Mouse (Mus musculus) small intestine, adult 2 months (tissue): ENCODE measurements around the gene Lonp1.

Source experiments
- CTCF ChIP-seq: fragments of 200-500 bp; IDR thresholded peaks from 2 replicates; pipeline ENCODE4 v1.5.1; 2012; ENCODE audit warnings: low read depth, mild to moderate bottlenecking, control low read depth, inconsistent platforms, low read length, moderate library complexity, mixed read lengths; ENCODE audit not compliant: insufficient replicate concordance, insufficient read length; ENCODE audit errors: extremely low read depth
- POLR2A ChIP-seq: fragments of 200-500 bp; IDR thresholded peaks from 2 replicates; pipeline ENCODE4 v1.6.1; 2012; ENCODE audit warnings: low read depth, mild to moderate bottlenecking, control low read depth, inconsistent platforms, low read length, moderate library complexity

DNA sequence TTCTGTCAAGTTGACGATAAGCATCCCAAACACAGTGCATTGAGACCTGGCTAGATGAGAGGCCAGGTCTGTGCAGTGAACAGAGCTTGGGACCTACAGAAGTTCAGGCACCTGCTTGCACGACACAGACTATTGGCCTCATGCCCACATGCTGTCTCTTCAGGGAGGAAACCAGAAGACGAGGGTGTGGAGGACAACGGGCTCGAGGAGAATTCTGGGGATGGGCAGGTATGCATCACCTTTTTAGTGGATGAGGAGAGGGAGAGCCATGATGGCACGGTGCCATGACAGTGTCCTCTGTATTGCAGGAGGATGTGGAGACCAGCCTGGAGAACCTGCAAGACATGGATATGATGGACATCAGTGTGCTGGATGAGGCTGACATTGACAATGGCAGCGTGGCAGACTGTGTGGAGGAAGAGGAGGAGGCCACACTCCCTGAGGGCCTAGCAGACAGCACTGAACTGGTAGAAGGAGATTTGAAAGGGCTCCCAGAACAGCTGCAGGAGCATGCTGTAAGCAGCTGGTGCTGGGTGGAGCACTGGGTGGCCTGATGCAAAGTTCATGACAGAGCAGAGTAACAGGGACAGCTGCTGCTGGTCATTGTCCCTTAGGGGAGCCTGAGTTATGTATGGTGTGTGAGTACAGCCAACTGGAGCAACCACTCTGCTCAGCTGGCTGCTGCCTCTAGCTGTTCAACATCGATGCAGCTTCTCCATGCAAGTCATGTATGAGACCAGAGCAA is 33.0 kb downstream of the Lonp1 start:
- TF ChIP-seq CTCF: no peak
- no peak for TF ChIP-seq POLR2A
